Mouse (Mus musculus): ENCODE data around the gene Pdcd1lg2.
A peak's percentile ranks its signal among the peaks of the same experiment; 100 is the strongest.

Pdcd1lg2 gene

GRCm38 (mm10) chr19:29496786-29497557 is 86.3 kb downstream of the Pdcd1lg2 start:
- DNase-seq (ENCODE audit: low spot score in 2 of 2): no peak

- DNase-seq (ENCODE audit: low spot score in 2 of 2): no peak
Observed at GRCm38 (mm10) chr19:29497874-29498273, 87.2 kb downstream of the Pdcd1lg2 start.

- no peak for DNase-seq (ENCODE audit: low spot score in 2 of 2)
Observed at GRCm38 (mm10) chr19:29498842-29499456, 88.2 kb downstream of the Pdcd1lg2 start.

GRCm38 (mm10) chr19:29500333-29500732 is 89.6 kb downstream of the Pdcd1lg2 start:
- DNase-seq (ENCODE audit: low spot score in 2 of 2): no peak

- no peak for DNase-seq (ENCODE audit: low spot score in 2 of 2)
Observed at GRCm38 (mm10) chr19:29501106-29501505, 90.4 kb downstream of the Pdcd1lg2 start.

- peak; percentile 80 to 87 for DNase-seq (ENCODE audit: low spot score in 2 of 2)
Observed at GRCm38 (mm10) chr19:29501507-29501906, 90.8 kb downstream of the Pdcd1lg2 start.

- DNase-seq (ENCODE audit: low spot score in 2 of 2): no peak
Observed at GRCm38 (mm10) chr19:29504131-29504530, 93.4 kb downstream of the Pdcd1lg2 start.

- no peak for DNase-seq (ENCODE audit: low spot score in 2 of 2)
Observed at GRCm38 (mm10) chr19:29505617-29506016, 94.9 kb downstream of the Pdcd1lg2 start.

GRCm38 (mm10) chr19:29508208-29508607 is 97.5 kb downstream of the Pdcd1lg2 start:
- peak in 1 of 2 experiments; percentile 21 for DNase-seq (ENCODE audit: low spot score in 2 of 2)

GRCm38 (mm10) chr19:29509857-29510256 is 99.1 kb downstream of the Pdcd1lg2 start:
- DNase-seq (ENCODE audit: low spot score in 2 of 2): no peak

GRCm38 (mm10) chr19:29511826-29512225 is 101.1 kb downstream of the Pdcd1lg2 start:
- DNase-seq (ENCODE audit: low spot score in 2 of 2): no peak

- DNase-seq (ENCODE audit: low spot score in 2 of 2): no peak
Observed at GRCm38 (mm10) chr19:29513111-29513766, 102.5 kb downstream of the Pdcd1lg2 start.

GRCm38 (mm10) chr19:29514130-29514529 is 103.4 kb downstream of the Pdcd1lg2 start:
- no peak for DNase-seq (ENCODE audit: low spot score in 2 of 2)

GRCm38 (mm10) chr19:29515386-29515785 is 104.7 kb downstream of the Pdcd1lg2 start:
- DNase-seq (ENCODE audit: low spot score in 2 of 2): no peak

GRCm38 (mm10) chr19:29515991-29516390 is 105.3 kb downstream of the Pdcd1lg2 start:
- DNase-seq (ENCODE audit: low spot score in 2 of 2): no peak

- DNase-seq (ENCODE audit: low spot score in 2 of 2): no peak
Observed at GRCm38 (mm10) chr19:29518409-29518808, 107.7 kb downstream of the Pdcd1lg2 start.

GRCm38 (mm10) chr19:29518922-29519321 is 108.2 kb downstream of the Pdcd1lg2 start:
- no peak for DNase-seq (ENCODE audit: low spot score in 2 of 2)

All from urinary bladder, postnatal 36 days (tissue).